Mouse (Mus musculus): ENCODE measurements around the gene Noto. TPM values are rescaled to one million over a fixed set of nuclear protein-coding genes. Genes with fewer than 3 reads are reported as not detected.

The Noto gene
- polyA plus RNA-seq, 1 experiment from 2014 or later, result 0.37 TPM

DNA sequence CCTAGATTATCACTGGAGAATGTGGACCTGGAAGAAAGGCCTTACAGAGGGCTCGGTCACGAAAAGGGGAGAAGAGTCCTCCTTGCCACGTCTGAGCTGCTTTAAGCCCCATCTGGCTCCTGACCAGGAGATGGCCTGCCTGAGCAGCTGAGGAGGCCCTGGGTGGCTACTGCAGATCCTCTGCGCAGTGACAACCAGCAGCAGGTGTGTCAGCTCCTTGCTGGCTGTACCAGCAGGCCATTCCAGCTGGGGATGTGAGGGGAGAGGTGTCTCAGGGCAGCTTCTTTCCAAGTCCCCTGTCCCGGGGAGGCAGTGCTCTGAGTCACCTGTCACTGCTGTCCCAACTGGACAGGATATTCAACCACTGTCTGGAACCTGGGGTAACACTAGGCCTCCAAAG lies 48.9 kb downstream of the Noto start:
- Histone ChIP-seq H3K36me3 (ENCODE audit: insufficient read depth) (peaks cover 25% of the 10 kb centered on the region), H3K27me3 (ENCODE audit: insufficient read depth, low read length) (0 out of 2 replicates have a peak, but pooled peaks cover under 1% of the 10 kb centered on the region), H3K9me3 (ENCODE audit: low read depth, low read length) (no peaks in the 10 kb centered on the region), H3K4me1 (ENCODE audit: insufficient read depth) (no peaks in the 10 kb centered on the region), H3K4me3 (ENCODE audit: low read depth, low read length) (no peak overlapping the region), H3K4me2 (no peak overlapping the region), H3K27ac (ENCODE audit: low read depth) (no peak overlapping the region), H3K9ac (no peak overlapping the region)
- no peak for TF ChIP-seq CTCF (IDR thresholded peaks at IDR 0.05; ENCODE audit: low read depth)
- DNase-seq, result no peak
- WGBS, result 48% methylated on average over 5 of the region's 5 CpGs
- ATAC-seq (ENCODE audit: insufficient read depth), result no peak

DNA sequence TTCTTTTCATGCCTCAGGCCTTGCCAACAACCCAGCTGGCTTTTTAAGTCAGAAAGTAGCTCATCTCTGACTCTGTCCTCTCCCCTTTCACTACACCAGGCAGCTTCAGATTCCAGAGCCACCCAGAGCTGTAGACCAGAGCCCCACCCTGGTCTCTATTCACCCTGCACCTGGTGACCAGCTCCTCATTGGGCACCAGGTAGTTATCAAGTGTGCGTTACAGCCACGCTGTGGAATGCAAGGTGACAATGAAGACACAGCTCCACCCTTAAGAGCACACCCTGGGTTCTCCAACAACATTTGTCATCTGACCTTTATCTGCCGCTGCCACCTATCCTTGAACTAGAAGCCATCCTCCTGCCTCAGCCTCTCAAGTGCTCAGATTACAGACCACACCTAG lies 51.9 kb downstream of the Noto start:
- H3K4me1 ChIP-seq (ENCODE audit: insufficient read depth), result no peaks in the 10 kb centered on the region
- H3K4me3 ChIP-seq (ENCODE audit: low read depth, low read length), result no peak overlapping the region
- DNase-seq (no peak), ATAC-seq (ENCODE audit: insufficient read depth) (no peak)
- H3K4me2 ChIP-seq, result no peak overlapping the region
- 79% methylated on average over 3 of the region's 3 CpGs for WGBS
- no peaks in the 10 kb centered on the region for H3K9me3 ChIP-seq (ENCODE audit: low read depth, low read length)
- TF ChIP-seq CTCF (IDR thresholded peaks at IDR 0.05; ENCODE audit: low read depth), result no peak
- H3K27ac ChIP-seq (ENCODE audit: low read depth), result no peak overlapping the region
- H3K36me3 ChIP-seq (ENCODE audit: insufficient read depth), result no peaks in the 10 kb centered on the region
- H3K9ac ChIP-seq, result no peak overlapping the region
- peaks cover 11% of the 10 kb centered on the region; the same call in 1 of the 2 replicates for H3K27me3 ChIP-seq (ENCODE audit: insufficient read depth, low read length)

DNA sequence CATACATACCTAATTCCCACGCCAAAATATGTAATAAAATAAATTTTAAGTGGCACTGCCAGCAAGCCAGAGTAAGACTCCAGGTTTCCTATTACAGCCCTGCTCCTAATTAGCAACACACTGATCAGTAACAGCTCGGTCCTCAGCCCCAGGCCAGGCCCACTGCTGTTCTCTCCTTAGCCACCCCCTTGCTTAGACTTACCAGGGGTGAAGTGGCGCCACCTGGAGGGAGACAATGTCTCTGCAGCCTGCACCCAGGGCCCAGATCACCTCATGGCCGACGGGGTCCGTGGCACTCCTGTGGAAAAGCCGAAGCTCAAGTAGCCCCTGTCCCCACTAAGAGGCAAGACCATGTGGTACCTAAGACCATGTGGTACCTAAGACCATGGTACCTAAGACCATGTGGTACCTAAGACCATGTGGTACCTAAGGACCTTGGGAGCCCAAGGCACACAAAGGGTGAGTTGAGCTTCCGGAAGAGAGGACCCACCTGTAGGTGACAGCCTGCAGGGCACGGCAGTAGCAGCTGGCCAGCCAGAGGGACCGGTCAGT lies 53.8 kb downstream of the Noto start:
- Histone ChIP-seq H3K4me1 (ENCODE audit: insufficient read depth) (no peaks in the 10 kb centered on the region), H3K4me3 (ENCODE audit: low read depth, low read length) (no peak overlapping the region), H3K4me2 (no peak overlapping the region), H3K27me3 (ENCODE audit: insufficient read depth, low read length) (peaks cover 11% of the 10 kb centered on the region; the same call in 1 of the 2 replicates), H3K27ac (ENCODE audit: low read depth) (no peak overlapping the region), H3K36me3 (ENCODE audit: insufficient read depth) (no peaks in the 10 kb centered on the region), H3K9ac (no peak overlapping the region), H3K9me3 (ENCODE audit: low read depth, low read length) (no peaks in the 10 kb centered on the region)
- TF ChIP-seq CTCF (IDR thresholded peaks at IDR 0.05; ENCODE audit: low read depth), result peak; percentile 56
- WGBS, result 26% methylated on average over 10 of the region's 10 CpGs
- ATAC-seq (ENCODE audit: insufficient read depth), result no peak
- DNase-seq, result peak; percentile 28

DNA sequence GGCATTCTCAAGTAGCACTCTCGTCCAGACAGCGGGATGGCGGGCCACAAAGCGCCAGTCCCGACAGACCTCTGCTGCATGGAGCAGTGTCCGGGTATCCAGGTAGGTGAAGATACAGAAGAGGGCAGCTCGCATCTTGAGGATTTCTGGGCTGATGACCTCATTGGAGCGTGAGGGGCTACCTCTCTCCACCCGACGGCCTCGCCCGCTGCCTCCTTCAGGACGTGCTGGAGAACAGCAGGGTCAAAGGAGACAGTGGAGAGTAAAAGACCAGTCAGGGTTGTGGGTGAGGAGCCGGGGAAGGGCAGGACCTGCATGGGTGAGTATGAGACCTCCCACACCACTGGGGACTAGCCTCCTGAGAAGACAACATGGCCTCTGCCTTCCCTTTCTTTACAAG lies 54.7 kb downstream of the Noto start:
- no peaks in the 10 kb centered on the region for H3K4me1 ChIP-seq (ENCODE audit: insufficient read depth)
- no peak for DNase-seq
- H3K4me2 ChIP-seq, result no peak overlapping the region
- no peaks in the 10 kb centered on the region for H3K9me3 ChIP-seq (ENCODE audit: low read depth, low read length)
- TF ChIP-seq CTCF (IDR thresholded peaks at IDR 0.05; ENCODE audit: low read depth), result no peak
- no peak for ATAC-seq (ENCODE audit: insufficient read depth)
- no peak overlapping the region for H3K4me3 ChIP-seq (ENCODE audit: low read depth, low read length)
- 38% methylated on average over 14 of the region's 14 CpGs for WGBS
- H3K27me3 ChIP-seq (ENCODE audit: insufficient read depth, low read length), result peaks cover 17% of the 10 kb centered on the region
- no peak overlapping the region for H3K9ac ChIP-seq
- no peak overlapping the region for H3K27ac ChIP-seq (ENCODE audit: low read depth)
- no peaks in the 10 kb centered on the region for H3K36me3 ChIP-seq (ENCODE audit: insufficient read depth)

Other genes with a start within 250 kb of the Noto start
- 0.23 TPM in 1 of 2 replicates, not detected in the other for gene Emx1, start 236.4 kb upstream of the Noto start, polyA plus RNA-seq (2014; fragmentation: Nextera tagmentation; extraction: Ambion mirVana)
- gene Sfxn5, start 90.5 kb upstream of the Noto start, polyA plus RNA-seq (2014; fragmentation: Nextera tagmentation; extraction: Ambion mirVana), result 5.9 and 8.3 TPM in 2 replicates
- gene Rab11fip5, start 49.3 kb upstream of the Noto start, polyA plus RNA-seq (2014; fragmentation: Nextera tagmentation; extraction: Ambion mirVana), result 10.1 and 10.6 TPM in 2 replicates
- gene Smyd5, start 8.1 kb downstream of the Noto start, polyA plus RNA-seq (2014; fragmentation: Nextera tagmentation; extraction: Ambion mirVana), result 67.3 and 68.3 TPM in 2 replicates
- gene Cct7, start 27.6 kb downstream of the Noto start, polyA plus RNA-seq (2014; fragmentation: Nextera tagmentation; extraction: Ambion mirVana), result 501 and 506 TPM in 2 replicates
- gene Pradc1, start 28.1 kb downstream of the Noto start, polyA plus RNA-seq (2014; fragmentation: Nextera tagmentation; extraction: Ambion mirVana), result 26.5 and 27.3 TPM in 2 replicates
- 0.15 and 0.29 TPM in 2 replicates for gene Fbxo41, start 79.1 kb downstream of the Noto start, polyA plus RNA-seq (2014; fragmentation: Nextera tagmentation; extraction: Ambion mirVana)
- not detected in 2 replicates for gene Egr4, start 89.7 kb downstream of the Noto start, polyA plus RNA-seq (2014; fragmentation: Nextera tagmentation; extraction: Ambion mirVana)
- gene Alms1, start 163.6 kb downstream of the Noto start, polyA plus RNA-seq (2014; fragmentation: Nextera tagmentation; extraction: Ambion mirVana), result 7.1 and 7.8 TPM in 2 replicates